Mouse (Mus musculus) neutrophil, adult 59 days (primary cell): ENCODE data around the gene Gm38100. TPM values are rescaled to one million over a fixed set of nuclear protein-coding genes. Genes with fewer than 3 reads are reported as not detected.

Experiments used
- total RNA-seq, 2 experiments: library from RNA; stranded (reverse); gene quantifications; 1 replicate in 1 of 2; 2 replicates in 1 of 2; pipeline ENCODE4 v1.2.4; 2023

Gene Gm38100
- total RNA-seq = not detected

GRCm38 (mm10) chr1:175920029-175920428, at the start of gene Gm38100:
Gene Gm38100, plus strand, starts transcription at chr1:175920329.

DNA sequence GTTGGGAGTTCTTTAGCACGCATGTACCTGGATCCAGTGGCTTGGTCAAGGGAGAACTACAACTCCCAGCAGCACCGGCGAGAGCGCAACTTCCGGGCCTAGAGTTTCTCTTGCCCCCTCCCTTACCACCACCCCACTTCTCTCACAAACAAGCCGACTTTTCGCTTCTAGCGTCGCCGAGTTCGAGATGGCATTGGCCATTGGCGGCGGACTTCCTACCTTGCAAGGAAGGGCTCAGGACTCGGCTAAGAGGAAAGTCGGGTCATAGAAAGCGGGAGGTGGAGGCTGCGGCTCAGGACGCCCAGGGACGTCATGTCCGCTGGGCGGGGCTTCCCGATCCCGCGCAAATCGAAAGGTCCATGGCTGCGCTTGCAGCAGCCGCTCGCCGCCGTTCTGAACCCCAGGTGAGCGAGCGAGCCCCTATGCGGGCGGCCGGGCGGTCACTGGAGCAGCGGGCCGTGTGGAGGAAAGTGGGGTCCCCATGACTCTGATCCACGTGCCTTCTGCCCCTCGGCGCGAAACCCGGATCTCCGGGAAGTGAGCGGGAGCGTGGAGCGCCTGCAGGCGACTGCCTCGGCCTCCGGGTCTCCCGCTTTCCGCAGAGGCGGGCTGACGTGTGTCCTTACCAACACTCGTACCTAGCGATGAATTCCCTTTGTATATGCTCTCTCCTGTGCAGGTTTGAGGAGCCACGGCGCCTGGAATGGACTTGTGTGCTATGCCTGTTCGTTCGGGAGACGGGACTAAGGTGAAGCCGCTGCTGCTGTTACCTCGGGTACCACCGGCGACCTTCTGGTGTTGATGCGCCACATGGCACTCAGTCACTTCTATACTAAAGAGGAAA, 39.5 kb upstream of the Gm38100 start, which contains the start of gene Exo1:
TSS of gene Exo1 (plus strand) at position 129 of the 844 bp plus-strand sequence.

Other genes with a start within 250 kb of the Gm38100 start
- 1 to 10 TPM; 1.2 to 2.8 TPM for gene Opn3, start 227.6 kb upstream of the Gm38100 start, total RNA-seq
- 1 to 10 TPM; 6.9 to 7.4 TPM for gene Chml, start 227.4 kb upstream of the Gm38100 start, total RNA-seq
- not detected for gene Wdr64, start 221.7 kb upstream of the Gm38100 start, total RNA-seq
- gene Exo1, start 39.7 kb upstream of the Gm38100 start, total RNA-seq = 10 to 100 TPM; 15.9 to 19.7 TPM
- gene Rbm8a2, start 58.8 kb downstream of the Gm38100 start, total RNA-seq = not detected